Mouse (Mus musculus): ENCODE results near the gene Hadha. TPM values are rescaled to one million over a fixed set of nuclear protein-coding genes. Genes with fewer than 3 reads are reported as not detected.
A peak's percentile ranks its signal among the peaks of the same experiment; 100 is the strongest.

Hadha gene
- polyA plus RNA-seq, 1 experiment from 2014 or later: 81.1 TPM

DNA sequence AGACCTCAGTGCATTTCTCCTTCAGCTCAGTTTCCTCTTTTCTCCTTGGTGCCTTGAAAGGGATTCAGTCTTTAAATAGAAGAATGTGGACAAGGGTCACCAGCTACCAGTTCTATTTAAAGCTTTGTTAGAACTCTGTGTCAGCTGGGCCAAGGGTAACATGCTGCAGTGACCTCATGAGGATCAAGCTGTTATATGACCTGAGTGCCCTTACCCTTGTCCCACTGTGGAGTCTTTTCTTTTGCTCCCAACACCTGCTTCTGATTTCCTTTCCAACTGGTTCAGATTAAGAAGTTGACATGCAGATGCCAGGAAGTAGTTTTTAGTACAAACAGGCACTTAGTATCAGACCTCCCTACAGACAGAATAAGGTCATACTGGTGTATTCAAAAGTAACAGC, 17.2 kb upstream of the Hadha start:
- H3K36me3 ChIP-seq (ENCODE audit: poor library complexity, severe bottlenecking): peaks cover 72% of the 10 kb centered on the region
- H3K9ac ChIP-seq: no peak overlapping the region
- no peaks in the 10 kb centered on the region for H3K4me1 ChIP-seq
- no peaks in the 10 kb centered on the region for H3K9me3 ChIP-seq (replicated peaks)
- H3K27ac ChIP-seq: no peak overlapping the region
- H3K4me2 ChIP-seq: no peak overlapping the region
- H3K27me3 ChIP-seq: no peaks in the 10 kb centered on the region
- no peak overlapping the region for H3K4me3 ChIP-seq
- no peak for ATAC-seq

DNA sequence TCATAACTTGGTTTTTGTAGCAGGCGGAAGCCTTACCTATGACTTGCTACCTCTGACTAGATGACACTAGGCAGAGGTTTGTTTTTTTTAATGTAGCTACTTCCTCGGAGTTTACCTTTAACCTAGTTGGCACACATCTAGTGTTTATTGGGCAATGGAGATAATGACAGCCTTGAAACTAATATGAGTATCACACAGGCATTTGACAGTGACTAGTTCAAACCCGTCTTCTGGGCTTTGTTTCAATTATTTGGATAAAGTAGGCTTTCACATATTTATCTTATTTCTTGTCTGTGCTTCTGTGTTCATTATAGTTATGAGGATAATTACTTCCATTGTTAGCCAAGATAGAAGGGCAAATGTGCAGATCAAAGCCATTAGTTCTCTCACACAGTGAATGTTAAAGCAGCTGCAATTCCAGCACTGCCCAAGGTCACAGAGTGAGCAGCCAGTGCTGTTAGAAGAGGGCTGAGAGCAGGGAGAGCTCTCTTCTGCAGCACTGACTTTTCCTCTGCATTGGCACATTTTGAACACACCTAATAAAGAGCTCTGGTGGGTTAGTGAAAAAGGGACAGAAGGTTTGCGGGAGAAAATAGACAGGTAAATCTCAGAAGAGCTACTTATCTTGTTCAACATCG, 15.5 kb upstream of the Hadha start:
- Histone ChIP-seq H3K36me3 (ENCODE audit: poor library complexity, severe bottlenecking) (peaks cover 61% of the 10 kb centered on the region), H3K4me3 (no peak overlapping the region), H3K4me2 (no peak overlapping the region), H3K9me3 (replicated peaks) (no peaks in the 10 kb centered on the region), H3K27ac (no peak overlapping the region), H3K4me1 (no peaks in the 10 kb centered on the region), H3K9ac (no peak overlapping the region), H3K27me3 (no peaks in the 10 kb centered on the region)
- 90% methylated on average over 5 of the region's 5 CpGs for WGBS
- ATAC-seq: no peak

DNA sequence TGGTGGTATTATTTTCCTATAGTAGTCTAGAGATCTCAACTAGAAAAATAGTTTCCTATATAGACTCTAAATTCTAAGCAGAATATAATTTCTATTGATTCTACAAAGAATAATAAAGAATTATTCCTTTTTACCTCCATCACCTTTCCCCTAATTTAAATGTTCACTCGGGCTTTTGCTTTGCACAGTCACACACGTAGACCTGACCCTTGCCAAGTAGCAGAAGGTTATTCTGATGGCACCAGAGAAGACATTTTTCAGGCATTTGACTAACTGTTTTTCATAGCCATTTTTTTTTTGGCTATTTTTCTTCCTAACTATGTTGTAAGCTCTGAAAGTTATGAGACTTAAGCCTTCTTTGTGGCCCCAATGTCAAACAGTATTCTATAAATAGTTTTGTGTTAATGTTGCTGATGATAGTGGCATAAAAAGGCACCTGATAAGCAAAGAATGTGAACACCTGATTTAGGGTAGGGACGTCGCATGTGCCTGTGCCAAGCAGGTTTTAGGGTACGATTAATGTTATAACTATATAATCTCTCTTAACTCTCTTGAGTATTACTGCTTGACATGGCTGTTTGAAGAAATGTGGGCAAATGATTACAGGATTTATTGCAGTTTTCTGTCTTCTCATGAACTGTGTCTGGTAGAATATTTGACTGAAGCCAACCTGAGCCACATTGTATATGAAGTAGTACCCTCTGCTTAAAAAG, 10.4 kb upstream of the Hadha start:
- no peak for ATAC-seq
- Histone ChIP-seq H3K36me3 (ENCODE audit: poor library complexity, severe bottlenecking) (peaks cover 30% of the 10 kb centered on the region), H3K27ac (no peak overlapping the region), H3K9ac (no peak overlapping the region), H3K4me1 (no peaks in the 10 kb centered on the region), H3K4me2 (no peak overlapping the region), H3K9me3 (replicated peaks) (no peaks in the 10 kb centered on the region), H3K4me3 (no peak overlapping the region), H3K27me3 (no peaks in the 10 kb centered on the region)
- WGBS: 96% methylated on average over 5 of the region's 5 CpGs

DNA sequence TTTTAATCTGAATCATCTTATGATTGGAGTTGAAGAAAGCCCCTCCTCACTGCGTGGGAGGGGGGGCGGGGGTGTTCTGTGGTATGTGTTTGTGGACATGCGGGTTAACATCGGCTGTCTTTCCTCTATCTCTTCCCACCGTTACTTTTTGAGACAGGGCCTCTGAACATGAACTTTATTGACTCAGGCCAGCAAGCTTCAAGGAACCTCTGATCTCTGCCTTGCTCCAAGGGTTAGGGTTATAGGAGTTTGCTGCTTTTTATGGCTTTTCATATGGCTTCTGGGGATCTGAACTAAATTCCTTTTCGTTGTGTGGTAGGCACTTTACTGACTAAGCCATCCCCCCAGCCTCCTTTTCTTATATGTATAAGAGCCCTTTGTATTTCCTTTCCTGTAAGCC, 7.4 kb upstream of the Hadha start:
- 84% methylated on average over 6 of the region's 6 CpGs for WGBS
- Histone ChIP-seq H3K9ac (no peak overlapping the region), H3K27me3 (no peaks in the 10 kb centered on the region), H3K27ac (no peak overlapping the region), H3K4me3 (no peak overlapping the region), H3K36me3 (ENCODE audit: poor library complexity, severe bottlenecking) (peaks cover 10% of the 10 kb centered on the region), H3K4me1 (no peaks in the 10 kb centered on the region), H3K4me2 (no peak overlapping the region), H3K9me3 (replicated peaks) (no peaks in the 10 kb centered on the region)
- ATAC-seq: no peak

DNA sequence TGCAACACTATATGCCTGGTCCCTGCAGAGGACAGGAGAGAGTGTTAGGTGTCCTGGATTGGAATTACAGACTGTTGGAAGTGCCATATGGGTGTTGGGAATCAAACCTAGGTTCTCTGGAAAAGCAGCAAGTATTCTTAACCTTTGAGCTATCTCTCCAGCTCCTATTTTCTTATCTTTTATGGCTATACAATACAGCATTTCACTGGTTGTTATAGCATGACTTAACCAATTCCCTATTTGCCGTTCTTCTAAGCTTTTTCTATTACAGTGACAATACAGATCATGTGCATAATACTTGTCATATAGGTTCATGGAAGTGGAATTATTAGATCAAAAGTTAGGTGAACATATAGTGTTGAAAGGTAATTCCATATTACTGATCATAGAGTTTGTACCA, 6.9 kb upstream of the Hadha start:
- Histone ChIP-seq H3K27me3 (no peaks in the 10 kb centered on the region), H3K4me2 (no peak overlapping the region), H3K4me1 (peaks cover 4% of the 10 kb centered on the region; the same call in 1 of the 2 replicates), H3K4me3 (no peak overlapping the region), H3K9me3 (replicated peaks) (no peaks in the 10 kb centered on the region), H3K9ac (no peak overlapping the region), H3K27ac (no peak overlapping the region), H3K36me3 (ENCODE audit: poor library complexity, severe bottlenecking) (peaks cover 9% of the 10 kb centered on the region)
- ATAC-seq: no peak
- WGBS: 96% methylated on average over 1 of the region's 1 CpGs

DNA sequence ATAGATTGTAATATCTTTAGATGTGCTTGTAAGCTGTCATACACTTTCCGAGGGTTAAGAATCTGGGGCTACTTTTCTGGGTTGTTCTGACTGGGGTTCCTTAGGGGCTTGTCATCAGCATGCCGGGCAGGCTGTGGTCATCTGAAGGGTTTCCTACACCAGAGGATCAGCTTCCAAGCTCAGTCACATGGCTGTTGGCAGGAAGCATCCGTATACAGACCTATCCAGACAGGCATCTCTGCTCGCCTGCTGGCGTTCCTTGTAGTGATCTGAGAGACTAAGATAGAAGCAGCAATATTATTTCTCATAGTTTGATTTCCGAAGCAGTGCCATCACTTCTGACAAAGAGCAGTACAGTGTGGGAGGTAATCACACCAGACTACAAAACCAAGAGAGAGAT, 4.6 kb upstream of the Hadha start:
- H3K9ac ChIP-seq: no peak overlapping the region
- 91% methylated on average over 6 of the region's 6 CpGs for WGBS
- no peak for ATAC-seq
- H3K9me3 ChIP-seq (replicated peaks): no peaks in the 10 kb centered on the region
- H3K36me3 ChIP-seq (ENCODE audit: poor library complexity, severe bottlenecking): no peaks in the 10 kb centered on the region
- no peak overlapping the region for H3K4me3 ChIP-seq
- no peak overlapping the region for H3K4me2 ChIP-seq
- peaks cover 14% of the 10 kb centered on the region for H3K4me1 ChIP-seq
- H3K27me3 ChIP-seq: no peaks in the 10 kb centered on the region
- H3K27ac ChIP-seq: no peak overlapping the region

DNA sequence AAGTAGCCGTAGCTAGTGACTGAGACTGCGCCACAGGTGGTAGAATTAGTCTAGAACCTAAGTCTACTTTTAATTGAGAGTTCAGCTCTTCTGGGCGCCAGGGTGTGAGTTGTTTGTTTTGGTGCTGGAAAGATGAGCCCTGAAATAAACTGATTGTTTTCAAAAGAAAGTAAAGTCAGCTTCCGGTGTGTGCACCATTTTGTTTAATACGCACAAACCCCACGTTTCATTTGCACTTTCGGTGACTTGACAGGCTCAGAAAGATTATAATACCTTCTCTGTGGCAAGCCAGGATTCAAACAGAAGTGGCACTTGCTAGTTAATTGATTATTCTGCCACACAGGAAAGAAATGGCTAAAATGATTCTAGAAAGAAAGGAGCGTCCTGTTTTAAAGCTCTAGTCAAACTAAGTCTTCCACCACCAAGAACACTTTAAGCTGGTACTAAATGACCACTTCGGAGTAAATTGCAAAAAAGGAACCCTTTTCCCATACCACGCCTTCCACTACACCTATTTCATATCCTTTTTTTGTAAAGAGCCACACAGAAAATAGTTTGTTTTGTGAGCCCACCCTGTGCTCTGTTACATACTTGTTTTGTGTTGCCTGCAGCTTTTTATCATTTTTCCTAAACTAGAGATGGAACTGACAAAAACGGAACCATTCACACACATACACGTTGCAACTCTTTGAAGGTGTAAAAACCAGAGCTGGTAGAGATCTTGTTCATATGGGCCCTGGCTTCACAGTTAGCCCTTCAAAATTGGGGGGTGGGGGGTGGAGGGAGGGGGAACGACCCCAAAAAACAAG, 1.1 kb upstream of the Hadha start:
- Histone ChIP-seq H3K9me3 (replicated peaks) (no peaks in the 10 kb centered on the region), H3K27ac (no peak overlapping the region; the same call in 1 of the 2 replicates), H3K9ac (peak overlapping the region; percentile 89), H3K4me3 (peak overlapping the region; percentile 88), H3K4me1 (peaks cover 36% of the 10 kb centered on the region), H3K36me3 (ENCODE audit: poor library complexity, severe bottlenecking) (no peaks in the 10 kb centered on the region), H3K27me3 (no peaks in the 10 kb centered on the region), H3K4me2 (peak overlapping the region; percentile 72)
- ATAC-seq: no peak
- 35% methylated on average over 13 of the region's 13 CpGs for WGBS

DNA sequence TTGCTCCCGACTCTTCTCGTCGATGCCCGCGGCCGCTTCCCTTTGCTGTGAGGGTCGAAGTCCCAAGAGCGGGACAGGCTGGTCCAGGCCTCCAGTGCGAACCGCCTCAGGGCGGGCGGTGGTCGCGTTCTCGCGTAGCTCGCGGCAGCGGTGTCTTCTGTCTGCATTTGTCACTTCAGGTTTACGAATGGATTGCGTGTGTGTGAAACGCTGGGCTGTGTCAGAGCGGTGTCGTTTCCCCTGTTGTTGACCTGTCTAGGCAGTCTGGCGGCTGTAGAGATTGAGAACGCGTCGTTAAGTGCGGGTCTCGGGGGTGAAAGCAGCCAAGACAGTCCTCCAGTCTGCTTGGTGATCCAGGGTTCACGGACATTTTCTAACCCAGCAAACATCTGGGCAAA, 432 bp upstream of the Hadha start:
- ATAC-seq: peak; percentile 76
- Histone ChIP-seq H3K4me3 (peak overlapping the region; percentile 88), H3K4me2 (peak overlapping the region; percentile 72), H3K36me3 (ENCODE audit: poor library complexity, severe bottlenecking) (no peaks in the 10 kb centered on the region), H3K27me3 (no peaks in the 10 kb centered on the region), H3K9me3 (replicated peaks) (no peaks in the 10 kb centered on the region), H3K9ac (peak overlapping the region; percentile 89), H3K4me1 (peaks cover 36% of the 10 kb centered on the region), H3K27ac (peak overlapping the region; percentile 73)
- 0% methylated on average over 31 of the region's 31 CpGs for WGBS

DNA sequence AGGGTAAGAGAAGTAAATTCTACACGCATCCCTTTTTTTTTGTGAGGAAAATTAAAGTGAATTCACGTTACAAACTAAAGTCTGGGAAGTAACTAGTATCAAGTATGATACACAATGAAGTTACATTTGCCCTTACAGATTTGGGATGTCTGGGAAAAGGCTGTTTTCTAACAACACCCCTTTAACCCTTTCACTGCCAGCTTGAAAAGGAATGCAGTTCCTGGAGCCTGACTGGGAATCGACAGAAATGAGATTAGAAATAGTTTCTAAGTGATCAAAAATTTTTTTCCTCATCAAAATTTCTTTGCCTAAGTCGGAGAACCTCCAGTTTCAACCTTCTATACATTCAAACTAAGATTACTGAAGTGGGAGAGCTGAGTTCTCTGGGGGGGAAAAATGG, 949 bp downstream of the Hadha start:
- WGBS: 21% methylated on average over 4 of the region's 4 CpGs

DNA sequence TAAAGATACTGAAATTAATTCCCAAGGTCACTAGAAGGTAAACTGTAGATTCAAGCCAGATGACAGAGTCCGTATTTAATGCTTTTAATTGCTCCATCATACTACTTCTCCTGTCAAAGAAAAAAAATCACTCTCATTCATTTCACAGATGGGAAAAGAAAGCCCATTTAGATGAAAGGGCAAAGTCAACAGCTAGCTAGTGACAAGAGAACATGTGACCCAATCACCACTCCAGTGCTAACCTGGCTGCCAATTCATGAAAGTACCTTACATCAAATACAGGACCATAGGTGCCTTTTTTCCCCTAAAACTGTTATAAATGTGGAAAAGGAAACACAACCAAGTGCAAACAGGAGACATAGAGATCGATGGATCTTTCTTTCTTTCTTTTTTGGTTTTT, 1.7 kb downstream of the Hadha start:
- no peak overlapping the region for H3K27ac ChIP-seq
- peaks cover 36% of the 10 kb centered on the region for H3K4me1 ChIP-seq
- WGBS: 90% methylated on average over 2 of the region's 2 CpGs
- H3K9ac ChIP-seq: no peak overlapping the region
- no peak overlapping the region for H3K4me2 ChIP-seq
- H3K4me3 ChIP-seq: no peak overlapping the region
- no peak for ATAC-seq
- no peaks in the 10 kb centered on the region for H3K36me3 ChIP-seq (ENCODE audit: poor library complexity, severe bottlenecking)
- no peaks in the 10 kb centered on the region for H3K27me3 ChIP-seq
- no peaks in the 10 kb centered on the region for H3K9me3 ChIP-seq (replicated peaks)

More for the DNA sequence above, 949 bp downstream of the Hadha start:
- Histone ChIP-seq H3K9ac (peak overlapping the region; percentile 89), H3K27ac (no peak overlapping the region), H3K27me3 (no peaks in the 10 kb centered on the region), H3K4me2 (peak overlapping the region; percentile 72), H3K4me1 (peaks cover 36% of the 10 kb centered on the region), H3K4me3 (peak overlapping the region; percentile 88), H3K9me3 (replicated peaks) (no peaks in the 10 kb centered on the region), H3K36me3 (ENCODE audit: poor library complexity, severe bottlenecking) (no peaks in the 10 kb centered on the region)
- ATAC-seq: no peak

DNA sequence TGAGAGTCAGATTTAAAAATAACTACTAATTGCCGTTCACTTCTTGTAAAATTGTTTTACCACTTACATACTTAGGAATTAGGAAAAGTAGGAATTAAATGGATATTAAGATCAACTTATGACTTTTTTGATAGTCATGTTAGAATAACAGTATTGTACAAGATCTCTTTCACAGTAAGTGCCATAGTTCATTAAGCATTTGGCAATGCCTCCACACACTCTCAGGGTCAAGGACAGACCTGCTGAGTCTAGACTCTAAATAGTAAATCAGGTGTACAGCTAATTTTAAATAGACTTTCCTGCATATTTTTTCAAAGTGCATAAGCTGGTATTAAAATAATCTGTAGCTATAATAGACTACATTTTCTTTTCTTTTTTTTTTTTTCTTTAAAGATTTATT, 2.5 kb downstream of the Hadha start:
- no peaks in the 10 kb centered on the region for H3K9me3 ChIP-seq (replicated peaks)
- H3K4me1 ChIP-seq: peaks cover 36% of the 10 kb centered on the region
- no peak overlapping the region for H3K4me3 ChIP-seq
- H3K9ac ChIP-seq: no peak overlapping the region
- H3K4me2 ChIP-seq: no peak overlapping the region
- no peak overlapping the region for H3K27ac ChIP-seq
- no peaks in the 10 kb centered on the region for H3K27me3 ChIP-seq
- no peak for ATAC-seq
- no peaks in the 10 kb centered on the region for H3K36me3 ChIP-seq (ENCODE audit: poor library complexity, severe bottlenecking)
- 83% methylated on average over 1 of the region's 1 CpGs for WGBS

DNA sequence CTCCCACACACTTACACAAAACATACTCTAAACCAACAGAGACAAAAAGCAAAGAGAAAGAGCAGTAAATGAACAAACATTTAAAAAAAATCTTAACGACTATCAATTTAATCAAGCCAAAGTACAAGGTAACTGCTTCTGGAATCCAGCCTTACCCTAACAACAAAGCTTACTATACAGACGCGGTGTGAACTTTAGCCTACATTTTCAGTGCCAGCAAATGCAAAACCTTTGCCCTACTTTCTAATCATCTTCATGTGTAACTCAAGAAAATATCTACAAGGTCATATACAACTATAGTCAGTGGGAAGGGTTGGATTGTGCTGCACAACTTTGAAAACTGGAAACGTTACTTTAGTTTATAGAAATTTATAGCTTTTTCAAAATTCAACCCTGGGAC, 3.0 kb downstream of the Hadha start:
- Histone ChIP-seq H3K4me1 (peaks cover 34% of the 10 kb centered on the region), H3K36me3 (ENCODE audit: poor library complexity, severe bottlenecking) (peaks cover 3% of the 10 kb centered on the region), H3K27ac (no peak overlapping the region), H3K4me3 (no peak overlapping the region), H3K9ac (no peak overlapping the region), H3K9me3 (replicated peaks) (no peaks in the 10 kb centered on the region), H3K4me2 (0 out of 2 replicates have a peak overlapping the region, but pooled peaks have one; percentile 10), H3K27me3 (no peaks in the 10 kb centered on the region)
- 43% methylated on average over 4 of the region's 4 CpGs for WGBS
- no peak for ATAC-seq

Measured in forebrain, embryonic 13.5 days (tissue).